Mouse (Mus musculus): ENCODE measurements at regions not wholly inside any gene's neighbourhood (a gene's known extent, or its start where the extent isn't known, plus 50 kb on each side); places are given as distances from the start of the nearest gene placed in this dataset.

- Histone ChIP-seq H3K9me3 (ENCODE audit: control insufficient read depth, low read length) (no peaks in the 10 kb centered on the region), H3K27ac (replicated peaks) (no peak overlapping the region), H3K4me1 (replicated peaks; ENCODE audit: control insufficient read depth, insufficient read depth) (no peaks in the 10 kb centered on the region), H3K27me3 (ENCODE audit: control insufficient read depth, insufficient read depth, low read length) (no peaks in the 10 kb centered on the region), H3K4me2 (replicated peaks; ENCODE audit: low read depth) (no peak overlapping the region), H3K4me3 (ENCODE audit: low read depth, low read length) (no peak overlapping the region), H3K9ac (ENCODE audit: low read length) (no peak overlapping the region), H3K36me3 (ENCODE audit: control insufficient read depth, insufficient read depth, low read length) (no peaks in the 10 kb centered on the region)
- TF ChIP-seq CTCF (IDR thresholded peaks at IDR 0.05; ENCODE audit: low read depth) (no peak), EP300 (optimal IDR thresholded peaks at IDR 0.05) (no peak)
- WGBS = 85% methylated on average over 10 of the region's 10 CpGs
- no peak for DNase-seq (ENCODE audit: low spot score)
- no peak for ATAC-seq (ENCODE audit: low FRiP score, low TSS enrichment)
These were observed 239.9 kb downstream of the Rbm26 start for GRCm38 (mm10) chr14:104937083-104937864.

- no peak overlapping the region for H3K9ac ChIP-seq (ENCODE audit: low read length)
- WGBS = 75% methylated on average over 11 of the region's 11 CpGs
- no peaks in the 10 kb centered on the region for H3K36me3 ChIP-seq (ENCODE audit: control insufficient read depth, insufficient read depth, low read length)
- no peak overlapping the region for H3K4me3 ChIP-seq (ENCODE audit: low read depth, low read length)
- H3K27me3 ChIP-seq (ENCODE audit: control insufficient read depth, insufficient read depth, low read length) = no peaks in the 10 kb centered on the region
- no peak for TF ChIP-seq CTCF (IDR thresholded peaks at IDR 0.05; ENCODE audit: low read depth)
- no peak for TF ChIP-seq EP300 (optimal IDR thresholded peaks at IDR 0.05)
- ATAC-seq (ENCODE audit: low FRiP score, low TSS enrichment) = no peak
- no peaks in the 10 kb centered on the region for H3K9me3 ChIP-seq (ENCODE audit: control insufficient read depth, low read length)
- H3K4me2 ChIP-seq (replicated peaks; ENCODE audit: low read depth) = no peak overlapping the region
- no peak for DNase-seq (ENCODE audit: low spot score)
- no peak overlapping the region for H3K27ac ChIP-seq (replicated peaks)
- no peaks in the 10 kb centered on the region for H3K4me1 ChIP-seq (replicated peaks; ENCODE audit: control insufficient read depth, insufficient read depth)
These were observed 241.2 kb downstream of the Rbm26 start for GRCm38 (mm10) chr14:104935956-104936355.

- no peak for DNase-seq (ENCODE audit: low spot score)
- ATAC-seq (ENCODE audit: low FRiP score, low TSS enrichment) = no peak
- no peak overlapping the region for H3K4me3 ChIP-seq (ENCODE audit: low read depth, low read length)
- no peak overlapping the region for H3K9ac ChIP-seq (ENCODE audit: low read length)
- H3K4me2 ChIP-seq (replicated peaks; ENCODE audit: low read depth) = no peak overlapping the region
- H3K27ac ChIP-seq (replicated peaks) = no peak overlapping the region
- no peaks in the 10 kb centered on the region for H3K27me3 ChIP-seq (ENCODE audit: control insufficient read depth, insufficient read depth, low read length)
- TF ChIP-seq EP300 (optimal IDR thresholded peaks at IDR 0.05) (no peak), CTCF (IDR thresholded peaks at IDR 0.05; ENCODE audit: low read depth) (peak; percentile 14)
- no peaks in the 10 kb centered on the region for H3K4me1 ChIP-seq (replicated peaks; ENCODE audit: control insufficient read depth, insufficient read depth)
- H3K9me3 ChIP-seq (ENCODE audit: control insufficient read depth, low read length) = no peaks in the 10 kb centered on the region
- no peaks in the 10 kb centered on the region for H3K36me3 ChIP-seq (ENCODE audit: control insufficient read depth, insufficient read depth, low read length)
These were observed 271.4 kb downstream of the Rbm26 start for GRCm38 (mm10) chr14:104905706-104906105.

- 48% methylated on average over 10 of the region's 10 CpGs for WGBS
- no peak for DNase-seq (ENCODE audit: low spot score)
These were observed 274.8 kb downstream of the Rbm26 start for GRCm38 (mm10) chr14:104902120-104903027.

GRCm38 (mm10) chr14:104901072-104901471, 276.1 kb downstream of the Rbm26 start:
- Histone ChIP-seq H3K4me2 (replicated peaks; ENCODE audit: low read depth) (no peak overlapping the region), H3K27ac (replicated peaks) (no peak overlapping the region), H3K27me3 (ENCODE audit: control insufficient read depth, insufficient read depth, low read length) (no peaks in the 10 kb centered on the region), H3K36me3 (ENCODE audit: control insufficient read depth, insufficient read depth, low read length) (no peaks in the 10 kb centered on the region), H3K4me3 (ENCODE audit: low read depth, low read length) (no peak overlapping the region), H3K9ac (ENCODE audit: low read length) (no peak overlapping the region), H3K9me3 (ENCODE audit: control insufficient read depth, low read length) (no peaks in the 10 kb centered on the region), H3K4me1 (replicated peaks; ENCODE audit: control insufficient read depth, insufficient read depth) (no peaks in the 10 kb centered on the region)
- WGBS = 33% methylated on average over 11 of the region's 11 CpGs
- TF ChIP-seq CTCF (IDR thresholded peaks at IDR 0.05; ENCODE audit: low read depth) (no peak), EP300 (optimal IDR thresholded peaks at IDR 0.05) (no peak)
- DNase-seq (ENCODE audit: low spot score) = no peak
- no peak for ATAC-seq (ENCODE audit: low FRiP score, low TSS enrichment)

More at GRCm38 (mm10) chr14:104902120-104903027, 274.8 kb downstream of the Rbm26 start:
- Histone ChIP-seq H3K4me1 (replicated peaks; ENCODE audit: control insufficient read depth, insufficient read depth) (no peaks in the 10 kb centered on the region), H3K4me3 (ENCODE audit: low read depth, low read length) (no peak overlapping the region), H3K36me3 (ENCODE audit: control insufficient read depth, insufficient read depth, low read length) (no peaks in the 10 kb centered on the region), H3K27me3 (ENCODE audit: control insufficient read depth, insufficient read depth, low read length) (no peaks in the 10 kb centered on the region), H3K4me2 (replicated peaks; ENCODE audit: low read depth) (no peak overlapping the region), H3K9me3 (ENCODE audit: control insufficient read depth, low read length) (no peaks in the 10 kb centered on the region), H3K27ac (replicated peaks) (no peak overlapping the region), H3K9ac (ENCODE audit: low read length) (no peak overlapping the region)
- TF ChIP-seq CTCF (IDR thresholded peaks at IDR 0.05; ENCODE audit: low read depth) = no peak
- no peak for TF ChIP-seq EP300 (optimal IDR thresholded peaks at IDR 0.05)
- no peak for ATAC-seq (ENCODE audit: low FRiP score, low TSS enrichment)

- Histone ChIP-seq H3K27me3 (ENCODE audit: control insufficient read depth, insufficient read depth, low read length) (no peaks in the 10 kb centered on the region), H3K9ac (ENCODE audit: low read length) (no peak overlapping the region), H3K9me3 (ENCODE audit: control insufficient read depth, low read length) (no peaks in the 10 kb centered on the region), H3K4me2 (replicated peaks; ENCODE audit: low read depth) (no peak overlapping the region), H3K36me3 (ENCODE audit: control insufficient read depth, insufficient read depth, low read length) (no peaks in the 10 kb centered on the region), H3K4me3 (ENCODE audit: low read depth, low read length) (no peak overlapping the region), H3K4me1 (replicated peaks; ENCODE audit: control insufficient read depth, insufficient read depth) (no peaks in the 10 kb centered on the region), H3K27ac (replicated peaks) (no peak overlapping the region)
- DNase-seq (ENCODE audit: low spot score) (no peak), ATAC-seq (ENCODE audit: low FRiP score, low TSS enrichment) (no peak)
- TF ChIP-seq CTCF (IDR thresholded peaks at IDR 0.05; ENCODE audit: low read depth) (no peak), EP300 (optimal IDR thresholded peaks at IDR 0.05) (no peak)
- 71% methylated on average over 3 of the region's 3 CpGs for WGBS
These were observed 305.9 kb downstream of the Rbm26 start for GRCm38 (mm10) chr14:104871203-104871602.
